ENCODE assay signal across 20 mouse cellular contexts in the genomic region with DNA sequence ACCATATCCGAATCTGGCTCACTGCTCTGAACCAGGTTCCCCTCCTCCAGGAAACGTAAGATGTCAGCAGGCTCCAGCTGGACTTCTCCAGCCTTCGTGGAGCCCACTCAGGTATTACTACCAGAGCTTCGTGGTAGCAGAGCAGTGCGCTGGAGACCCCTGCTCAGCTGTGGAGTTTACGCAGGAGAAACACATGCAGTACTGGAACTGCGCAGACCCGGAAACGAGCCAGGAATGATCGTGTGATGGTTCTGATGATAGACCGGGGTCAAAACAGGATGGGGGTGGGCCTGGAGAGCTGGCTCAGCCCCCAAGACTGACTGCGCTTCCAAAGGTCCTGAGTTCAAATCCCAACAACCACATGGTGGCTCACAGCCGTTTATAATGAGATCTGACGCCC. TPM values are rescaled to one million over a fixed set of nuclear protein-coding genes. Genes with fewer than 3 reads are reported as not detected.
"Had no signal": no experiment of that assay in that cellular context is flagged by ENCODE, and none has a peak within 500 bp of the region (broad histone marks: within the 10 kb centered on the region; RNA-seq: fewer than 3 reads in every experiment).

No protein-coding gene starts in this region.

- H3K4me3 ChIP-seq: lung, embryonic 15.5 days; midbrain, embryonic 10.5 days; midbrain, embryonic 12.5 days; myocyte; neural tube, embryonic 13.5 days; neural tube, embryonic 15.5 days had no signal

- H3K9me3 ChIP-seq: lung, embryonic 15.5 days; neural tube, embryonic 13.5 days; neural tube, embryonic 15.5 days had no signal

- H3K4me2 ChIP-seq: lung, embryonic 15.5 days; midbrain, embryonic 12.5 days; neural tube, embryonic 13.5 days; neural tube, embryonic 15.5 days had no signal

- H3K4me1 ChIP-seq: lung, embryonic 15.5 days; midbrain, embryonic 10.5 days; neural tube, embryonic 13.5 days; neural tube, embryonic 15.5 days had no signal

- H3K36me3 ChIP-seq: lung, embryonic 15.5 days; midbrain, embryonic 10.5 days; midbrain, embryonic 12.5 days; neural tube, embryonic 13.5 days; neural tube, embryonic 15.5 days had no signal

- H3K27me3 ChIP-seq: lung, embryonic 15.5 days; midbrain, embryonic 12.5 days; neural tube, embryonic 13.5 days; neural tube, embryonic 15.5 days had no signal

- DNase-seq: lung, adult 2 months; lung, postnatal 14 days; lung, postnatal 36 days; midbrain, embryonic 14.5 days; retina, postnatal 1 day; right cerebral cortex, adult 18-20 months; right cerebral cortex, postnatal 25 days; right cerebral cortex, postnatal 4 days; spleen, adult 18-20 months; thymus, adult 18-20 months; thymus, postnatal 14 days had no signal

- H3K27ac ChIP-seq: lung, embryonic 15.5 days; macrophage; midbrain, embryonic 10.5 days; midbrain, embryonic 12.5 days; neural tube, embryonic 13.5 days; neural tube, embryonic 15.5 days had no signal

- ATAC-seq: lung, postnatal 0 days; midbrain, embryonic 16.5 days had no signal

- H3K9ac ChIP-seq: lung, embryonic 15.5 days; midbrain, embryonic 12.5 days; neural tube, embryonic 13.5 days; neural tube, embryonic 15.5 days had no signal

RNA-seq across cellular contexts. Expression of gene Rnf223, which starts 5.5 kb away (rescaled TPM):
- polyA plus RNA-seq: lung, postnatal 0 days; macrophage had no signal
